Mouse (Mus musculus) liver, embryonic 14.5 days (tissue): Measurements from ENCODE around the gene Bcor. TPM values are rescaled to one million over a fixed set of nuclear protein-coding genes. Genes with fewer than 3 reads are reported as not detected.
A peak's percentile ranks its signal among the peaks of the same experiment; 100 is the strongest.

Experiments used
- ATAC-seq: fragments of 200-750 bp; cut with Nextera tagmentation; 2 replicates; pipeline ENCODE4 v1.8.0; 2017; ENCODE audit warnings: moderate number of reproducible peaks, mild to moderate bottlenecking, moderate library complexity; ENCODE audit not compliant: insufficient read depth
- DNase-seq, 3 experiments: peaks; one replicate each; pipeline ENCODE4 v3.0.0-alpha.2; 2012 to 2013; ENCODE audit warnings: low read depth in 3 of 3, low spot score in 3 of 3
- H3K27ac ChIP-seq: fragments of 300-500 bp; sonication (generic); 2 replicates; pipeline ENCODE4 v1.5.1; 2014; ENCODE audit warnings: moderate library complexity, mild to moderate bottlenecking, control low read depth, inconsistent platforms
- H3K27me3 ChIP-seq: fragments of 300-500 bp; sonication (generic); 2 replicates; pipeline ENCODE4 v1.6.1; 2014; ENCODE audit warnings: mild to moderate bottlenecking, low read length, moderate library complexity; ENCODE audit not compliant: control insufficient read depth, insufficient read depth
- H3K36me3 ChIP-seq: fragments of 300-500 bp; sonication (generic); replicated peaks from 2 replicates; pipeline ENCODE4 v1.6.1; 2014; ENCODE audit warnings: low read depth; ENCODE audit not compliant: control insufficient read depth, insufficient read depth
- H3K4me1 ChIP-seq, 2 experiments: fragments of 200-500 bp in 1 of 2; fragments of 300-500 bp in 1 of 2; sonication (generic) in 1 of 2; replicated peaks; 2 replicates each; pipeline ENCODE4 v1.6.1; 2012 to 2014; ENCODE audit warnings: antibody characterized with exemption in 1 of 2, inconsistent platforms in 1 of 2, low read length in 1 of 2; ENCODE audit not compliant: control insufficient read depth in 2 of 2, insufficient read depth in 2 of 2
- H3K4me2 ChIP-seq: fragments of 300-500 bp; sonication (generic); 2 replicates; pipeline ENCODE4 v1.6.1; 2014; ENCODE audit warnings: low read depth, mild to moderate bottlenecking, control low read depth, moderate library complexity
- H3K4me3 ChIP-seq, 2 experiments: fragments of 200-500 bp in 1 of 2; fragments of 300-500 bp in 1 of 2; sonication (generic) in 1 of 2; 2 replicates each; pipeline ENCODE4 v1.5.1; 2012 to 2014; ENCODE audit warnings: low read depth in 2 of 2, low read length in 2 of 2, mild to moderate bottlenecking in 2 of 2, control low read depth in 1 of 2, inconsistent platforms in 1 of 2, moderate library complexity in 1 of 2; ENCODE audit not compliant: insufficient read depth in 1 of 2
- H3K9ac ChIP-seq: fragments of 300-500 bp; sonication (generic); replicated peaks from 2 replicates; pipeline ENCODE4 v1.6.1; 2014; ENCODE audit warnings: mild to moderate bottlenecking, control low read depth, moderate library complexity
- H3K9me3 ChIP-seq: fragments of 300-500 bp; sonication (generic); 2 replicates; pipeline ENCODE4 v1.6.1; 2016; ENCODE audit warnings: low read length, mixed read lengths; ENCODE audit not compliant: control insufficient read depth
- CTCF ChIP-seq: IDR thresholded peaks from 2 replicates; pipeline ENCODE4 v1.5.1; 2016; ENCODE audit warnings: antibody characterized with exemption, low read depth, control low read depth
- EP300 ChIP-seq: IDR thresholded peaks from 2 replicates; pipeline ENCODE4 v1.6.1; 2016; ENCODE audit warnings: antibody characterized with exemption, low read depth
- WGBS: fragments of 180-500 bp; shearing (Covaris S2); extraction: QIAGEN DNeasy Blood & Tissue Kit; methylation state at CpG from one replicate; pipeline ENCODE4 v1.1.7; 2014; ENCODE audit not compliant: insufficient replicate concordance; 5-methylcytosine and 5-hydroxymethylcytosine counted together
- polyA plus RNA-seq, 2 experiments: library from polyadenylated mRNA; depleted of rRNA in 1 of 2; stranded (reverse) in 1 of 2; unstranded in 1 of 2; fragments of >200 nt; fragmentation: Nextera tagmentation in 1 of 2; extraction: Ambion mirVana in 1 of 2; gene quantifications; 2 replicates each; pipeline versions ENCODE4 v1.2.1 to v1.2.3; 2012 to 2014

The Bcor gene
- polyA plus RNA-seq, 2 experiments = 4.6 to 4.7 TPM

DNA sequence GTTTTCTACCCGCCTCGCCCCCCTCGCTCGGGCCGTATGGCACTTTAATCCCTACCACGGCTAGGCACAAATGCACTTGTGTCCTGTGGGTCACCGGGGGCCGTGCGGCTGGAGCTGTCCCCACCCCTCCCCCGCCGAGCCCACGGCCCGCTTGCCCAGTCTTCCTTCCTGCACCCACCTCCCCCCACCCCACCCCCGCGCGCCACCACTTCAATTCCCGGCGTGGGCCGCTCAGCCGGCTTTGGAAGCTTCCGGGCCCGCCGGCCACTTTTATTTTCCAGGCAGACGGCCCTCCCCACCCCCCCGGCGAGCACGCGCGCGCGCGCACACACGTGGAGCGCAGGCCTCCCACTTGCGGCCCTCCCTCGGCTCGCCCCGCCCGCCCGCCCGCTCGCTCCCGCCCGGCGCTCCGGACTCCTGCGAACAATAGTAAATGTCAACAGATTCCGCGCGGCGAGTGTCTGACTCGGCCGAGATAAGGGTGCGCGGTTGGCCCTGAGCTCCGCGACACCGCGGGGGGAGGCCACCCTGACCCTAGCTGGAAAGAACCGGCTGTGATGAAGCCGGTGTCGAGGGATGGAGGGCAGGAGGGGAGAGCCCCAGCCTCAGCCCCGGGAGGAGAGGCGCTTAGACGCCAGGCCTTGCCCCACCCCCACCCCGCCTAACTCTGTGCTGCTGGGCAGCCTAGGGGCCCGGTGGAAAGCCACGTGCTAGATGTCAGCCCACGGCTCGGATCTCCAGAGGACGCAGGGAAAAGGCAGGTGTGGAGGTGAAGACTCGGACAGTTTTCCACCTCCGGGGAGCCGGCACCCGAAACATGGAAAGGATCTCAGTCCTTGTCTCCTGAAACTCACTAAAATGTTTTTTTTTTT is 153.0 kb downstream of the Bcor start:
- Histone ChIP-seq H3K4me3 (peak overlapping the region; percentile 59 to 65), H3K9ac (peak overlapping the region; percentile 81), H3K9me3 (no peaks in the 10 kb centered on the region), H3K36me3 (no peaks in the 10 kb centered on the region), H3K27me3 (no peaks in the 10 kb centered on the region; the same call in 1 of the 2 replicates), H3K27ac (peak overlapping the region; percentile 93), H3K4me1 (peaks cover 16 to 28% of the 10 kb centered on the region in 2 experiments), H3K4me2 (peak overlapping the region; percentile 94)
- DNase-seq (peak in 2 of 3 experiments; percentile 60 to 65), ATAC-seq (peak; percentile 66)
- TF ChIP-seq EP300 = peak; percentile 45; the same call in 1 of the 2 replicates
- TF ChIP-seq CTCF = no peak
- 1% methylated on average over 72 of the region's 75 CpGs for whole genome bisulfite sequencing

DNA sequence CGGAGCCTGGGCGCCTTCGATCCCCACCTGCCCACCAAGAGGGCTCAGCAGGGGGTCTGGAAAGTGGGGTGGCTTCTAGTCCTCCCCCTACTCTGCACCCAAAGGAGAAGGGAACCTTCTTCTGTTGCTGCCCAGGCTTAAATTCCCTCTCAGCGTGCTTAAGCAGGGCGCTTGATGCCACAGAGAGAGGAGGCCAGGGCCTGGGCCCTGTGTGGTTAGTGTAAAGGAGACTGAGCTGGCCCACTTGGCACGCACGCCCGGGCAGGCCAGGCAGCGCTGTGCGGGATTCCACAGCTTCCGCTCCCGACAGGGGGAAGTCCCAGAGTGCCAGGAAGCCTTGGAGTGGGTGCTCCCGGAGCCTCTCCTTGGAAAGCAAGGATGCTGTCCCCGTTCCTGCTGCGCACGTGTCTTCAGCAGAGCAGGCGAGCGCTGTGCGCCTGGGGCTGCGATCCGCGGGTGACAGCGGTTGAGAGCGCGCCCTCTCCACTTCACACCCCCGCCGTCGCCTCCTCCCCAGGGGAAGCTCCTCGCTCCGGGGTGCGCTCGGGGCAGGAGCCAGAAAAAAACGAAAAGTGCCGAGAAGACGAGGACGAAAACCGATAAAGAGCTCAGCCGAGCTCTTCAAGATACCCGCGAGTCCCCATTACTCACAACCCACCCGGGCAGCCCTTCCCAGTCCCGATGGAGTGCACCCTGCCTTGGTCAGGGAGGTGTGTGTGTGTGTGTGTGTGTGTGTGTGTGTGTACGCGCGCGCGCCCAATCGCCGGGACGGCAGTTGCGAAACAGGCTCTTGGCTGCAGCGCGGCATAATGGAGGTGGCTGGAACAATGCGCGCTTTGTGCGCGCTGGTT is 153.9 kb downstream of the Bcor start:
- Histone ChIP-seq H3K36me3 (no peaks in the 10 kb centered on the region), H3K4me1 (peaks cover 16 to 31% of the 10 kb centered on the region in 2 experiments), H3K4me2 (peak overlapping the region; percentile 94), H3K9ac (peak overlapping the region; percentile 81), H3K27me3 (no peaks in the 10 kb centered on the region; the same call in 1 of the 2 replicates), H3K27ac (peak overlapping the region; percentile 93), H3K4me3 (peak overlapping the region; percentile 59 to 65), H3K9me3 (no peaks in the 10 kb centered on the region)
- ATAC-seq (peak; percentile 27), DNase-seq (no peak)
- TF ChIP-seq EP300 (peak; percentile 22; the same call in 1 of the 2 replicates), CTCF (no peak)
- WGBS = 2% methylated on average over 44 of the region's 57 CpGs

DNA sequence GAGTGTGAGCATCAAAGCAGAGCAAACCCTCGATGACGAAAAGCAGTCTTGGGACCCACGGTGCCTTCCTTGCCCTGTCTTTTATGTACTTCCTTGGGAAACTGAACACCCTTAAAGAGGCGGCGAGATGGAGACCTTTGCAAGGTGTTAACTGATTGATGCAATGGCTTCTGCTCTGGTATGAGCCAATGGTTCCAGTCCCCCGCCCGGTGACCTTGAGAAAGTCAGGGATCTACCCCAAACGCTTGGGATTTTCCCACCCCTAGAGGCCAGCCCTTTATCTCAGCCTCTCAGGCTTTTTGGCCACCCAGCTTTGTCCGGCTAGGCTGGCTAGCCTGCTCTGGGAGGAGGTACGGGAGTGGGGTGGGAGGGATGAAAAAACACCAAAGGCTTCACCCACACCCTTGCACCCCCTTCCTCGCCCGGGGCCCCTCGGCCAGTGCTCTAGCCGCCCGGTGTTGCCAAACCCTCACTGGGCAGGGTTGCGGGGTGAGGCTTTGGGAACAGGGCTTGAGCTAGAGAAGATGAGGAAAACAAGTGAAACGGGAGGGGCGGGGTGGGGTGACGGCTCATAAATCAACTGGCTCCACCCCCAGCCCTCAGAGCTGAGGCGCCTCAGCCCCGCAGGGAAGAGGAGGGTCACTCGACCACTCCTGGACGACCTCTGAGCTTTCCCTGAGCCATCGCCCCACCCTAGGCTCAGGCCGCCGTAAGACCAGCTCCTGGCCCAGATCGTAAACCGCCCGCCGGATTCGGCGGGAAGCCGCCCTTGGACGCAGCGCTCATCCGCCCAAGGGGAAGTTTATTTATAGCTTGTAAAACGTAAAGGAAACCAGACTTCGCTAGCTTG is 154.7 kb downstream of the Bcor start:
- DNase-seq = peak in 2 of 3 experiments; percentile 60 to 68
- Histone ChIP-seq H3K9ac (peak overlapping the region; percentile 81), H3K36me3 (no peaks in the 10 kb centered on the region), H3K27me3 (peaks cover 3% of the 10 kb centered on the region; the same call in 1 of the 2 replicates), H3K9me3 (no peaks in the 10 kb centered on the region), H3K4me3 (peak overlapping the region; percentile 59 to 65), H3K27ac (peak overlapping the region; percentile 93), H3K4me2 (peak overlapping the region; percentile 94), H3K4me1 (peaks cover 16 to 31% of the 10 kb centered on the region in 2 experiments)
- ATAC-seq = peak; percentile 54
- WGBS = 5% methylated on average over 38 of the region's 38 CpGs
- TF ChIP-seq EP300 = no peak
- no peak for TF ChIP-seq CTCF

DNA sequence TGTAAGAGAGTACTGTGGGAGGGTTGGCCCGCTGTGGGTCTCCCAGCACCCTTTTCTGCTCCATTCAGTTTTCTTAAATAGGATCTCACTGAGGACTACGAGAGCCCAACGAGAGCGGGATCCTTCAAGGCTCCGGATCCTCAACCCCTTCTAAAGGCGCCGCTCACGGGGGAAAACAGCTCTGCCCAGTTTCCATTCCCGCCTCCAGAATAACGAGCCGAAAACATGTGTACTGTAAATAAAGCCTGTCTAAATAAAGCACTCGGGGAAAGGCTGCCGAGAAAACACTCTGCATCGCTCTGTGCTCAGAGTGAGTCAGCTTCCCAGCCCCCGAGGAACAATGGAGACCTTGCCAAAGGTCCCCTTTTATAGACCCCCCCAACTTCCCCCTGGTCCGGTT is 155.7 kb downstream of the Bcor start:
- Histone ChIP-seq H3K9me3 (no peaks in the 10 kb centered on the region), H3K27ac (peak overlapping the region; percentile 93), H3K36me3 (no peaks in the 10 kb centered on the region), H3K9ac (peak overlapping the region; percentile 20; the same call in 1 of the 2 replicates), H3K4me2 (peak overlapping the region; percentile 94), H3K27me3 (peaks cover 3% of the 10 kb centered on the region; the same call in 1 of the 2 replicates), H3K4me1 (peaks cover 18 to 37% of the 10 kb centered on the region in 2 experiments), H3K4me3 (no peak overlapping the region)
- WGBS = 22% methylated on average over 16 of the region's 16 CpGs
- DNase-seq (no peak), ATAC-seq (no peak)
- TF ChIP-seq EP300 (no peak), CTCF (no peak)
